Mouse (Mus musculus) layer of hippocampus, adult 8-10 months (tissue): Measurements from ENCODE around the gene 6820408C15Rik. TPM values are rescaled to one million over a fixed set of nuclear protein-coding genes. Genes with fewer than 3 reads are reported as not detected.
A peak's percentile ranks its signal among the peaks of the same experiment; 100 is the strongest.

ENCODE experiments used
- DNase-seq, 2 experiments: peaks; one replicate each; pipeline ENCODE4 v3.0.0; 2022; ENCODE audit warnings: low spot score in 2 of 2
- total RNA-seq, 4 experiments: library from RNA; stranded (reverse); gene quantifications; 2 replicates each; pipeline ENCODE4 v1.2.4; 2022

The 6820408C15Rik gene
- 1 to 10 TPM; 2.5 to 3.9 (median 3.0) TPM for total RNA-seq

DNA sequence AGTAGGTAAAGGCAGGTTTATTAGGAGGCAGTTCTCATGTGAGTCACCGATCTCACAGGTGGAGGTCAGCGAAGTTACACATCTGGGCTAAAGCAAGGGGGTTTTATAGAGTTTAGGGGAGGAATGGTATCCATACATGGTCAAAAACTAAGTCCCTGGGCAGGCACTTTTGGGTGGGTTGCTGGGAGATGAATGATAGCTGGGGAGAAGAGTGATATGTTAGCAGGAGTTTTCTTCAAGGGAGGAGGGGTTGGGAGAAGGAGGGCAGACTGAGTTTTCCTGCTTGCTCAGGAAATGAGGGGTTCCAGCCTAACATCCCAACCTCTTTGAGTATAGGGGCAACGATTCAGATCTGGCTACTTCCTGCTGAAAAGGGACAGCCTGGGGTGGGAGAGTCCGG is at the start of gene 6820408C15Rik:
Gene 6820408C15Rik (plus strand): TSS at position 301 of the 400 bp plus-strand sequence.
- DNase-seq = no peak

GRCm38 (mm10) chr2:152367917-152368316 is 47.5 kb upstream of the 6820408C15Rik start:
- DNase-seq = no peak

DNA sequence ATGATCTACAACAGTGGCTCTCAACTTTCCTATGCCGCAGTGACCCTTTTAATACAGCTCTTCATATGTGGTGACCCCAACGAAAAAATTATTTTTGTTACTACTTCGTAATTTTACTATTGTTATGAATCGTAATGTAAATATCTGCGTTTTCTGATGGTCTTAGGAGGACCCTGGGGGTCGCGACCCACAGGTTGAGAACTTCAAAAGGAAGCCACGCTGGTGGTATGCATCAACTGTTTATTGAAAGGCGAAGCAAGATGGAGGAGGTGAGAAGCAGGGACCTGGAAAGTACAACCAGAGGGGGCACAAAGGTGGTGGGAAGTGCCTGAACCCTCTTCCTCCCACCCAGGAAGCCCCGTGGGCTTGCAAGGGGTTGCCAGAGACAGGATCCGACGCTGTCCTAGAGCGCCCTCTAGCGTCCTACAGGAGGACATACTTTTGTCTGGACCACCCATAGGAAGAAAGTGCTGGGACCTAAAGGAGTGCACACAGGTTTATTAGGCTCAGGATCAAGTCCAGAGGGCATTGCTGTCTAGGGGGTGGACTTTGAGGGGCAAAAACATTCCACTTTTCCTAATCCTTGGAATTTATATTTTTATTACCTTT is 46.8 kb upstream of the 6820408C15Rik start:
- no peak for DNase-seq

DNA sequence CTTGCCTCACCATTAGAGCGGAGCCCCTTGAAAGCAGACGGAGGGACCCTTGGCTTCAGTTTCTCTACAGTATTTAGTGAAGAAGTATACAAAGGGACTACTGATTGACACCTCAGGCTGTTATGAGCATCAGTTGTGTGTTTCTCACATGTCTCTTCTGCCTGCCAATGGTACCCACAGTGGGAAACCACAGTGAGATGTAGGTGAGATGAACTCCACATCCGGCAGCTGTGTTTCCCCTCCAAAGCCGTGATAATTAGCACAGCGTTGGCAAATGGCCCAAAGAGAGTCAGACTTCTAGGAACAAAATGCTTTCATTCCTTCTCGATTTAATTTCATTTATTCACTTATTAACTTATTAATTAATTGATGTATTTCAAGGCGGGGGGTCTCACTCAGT is 43.3 kb upstream of the 6820408C15Rik start:
- no peak for DNase-seq

DNA sequence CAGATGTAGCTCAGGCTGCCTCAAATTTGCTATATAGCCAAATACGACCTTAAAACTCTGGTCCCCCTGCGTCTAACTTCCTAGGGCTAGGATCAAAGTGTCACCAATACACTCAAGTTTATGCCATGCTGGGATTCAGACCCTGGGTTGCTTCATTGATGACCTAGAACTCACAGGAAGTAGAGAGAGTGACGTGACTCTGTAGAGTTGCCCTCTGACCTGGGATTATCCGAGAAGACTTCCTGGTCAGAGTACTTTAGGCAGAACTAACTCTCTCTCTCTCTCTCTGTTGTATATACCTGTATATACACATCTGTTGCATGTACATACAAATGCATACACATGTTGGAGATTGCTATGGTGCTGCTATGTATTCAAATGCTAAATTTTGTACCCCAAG is 42.7 kb upstream of the 6820408C15Rik start:
- no peak for DNase-seq

- no peak for DNase-seq
These were observed 41.8 kb upstream of the 6820408C15Rik start for GRCm38 (mm10) chr2:152373547-152373946.

DNA sequence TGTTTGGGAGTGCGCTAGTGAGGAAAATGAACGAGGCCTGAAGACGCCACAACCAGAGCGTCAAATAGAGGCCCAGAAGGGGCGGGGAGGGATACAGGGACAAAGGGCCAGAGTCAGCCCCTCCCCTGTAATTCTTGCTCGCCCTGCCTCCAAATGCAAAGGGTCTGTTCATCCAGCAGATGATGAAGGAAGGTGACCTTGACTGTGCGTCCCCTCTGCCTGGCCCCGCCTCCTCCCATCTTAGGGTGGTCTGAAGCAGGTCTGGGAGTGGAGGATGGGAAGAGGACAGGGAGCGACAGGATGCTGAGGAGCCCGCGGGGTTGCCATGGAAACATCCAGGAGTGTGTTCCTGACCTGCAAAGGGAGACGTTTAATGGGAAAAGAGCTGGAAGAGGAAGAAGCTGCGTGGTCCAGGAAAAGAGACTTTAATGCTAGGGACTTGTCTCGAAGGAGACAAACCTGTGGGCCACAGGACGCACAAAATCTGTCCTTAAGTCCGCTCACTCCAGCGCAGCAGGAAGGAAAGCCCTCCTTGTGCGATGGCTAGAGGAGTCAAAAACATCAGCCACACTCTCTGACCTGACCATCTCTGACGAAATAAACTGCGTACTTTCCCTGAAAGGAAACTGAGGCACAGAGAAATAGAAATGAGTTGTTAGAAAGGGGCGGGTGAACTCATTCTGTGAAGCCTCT is 39.6 kb upstream of the 6820408C15Rik start:
- peak; percentile 44 to 54 for DNase-seq

- DNase-seq = peak in 1 of 2 experiments; percentile 45
These were observed 39.0 kb upstream of the 6820408C15Rik start, which contains the start of gene Nrsn2 for GRCm38 (mm10) chr2:152376345-152376741. TSS of gene Nrsn2 (minus strand) at chr2:152376638.

GRCm38 (mm10) chr2:152384191-152384590 is 31.2 kb upstream of the 6820408C15Rik start:
- DNase-seq = no peak

- DNase-seq = peak in 1 of 2 experiments; percentile 57
These were observed 22.6 kb upstream of the 6820408C15Rik start for GRCm38 (mm10) chr2:152392786-152393185.

DNA sequence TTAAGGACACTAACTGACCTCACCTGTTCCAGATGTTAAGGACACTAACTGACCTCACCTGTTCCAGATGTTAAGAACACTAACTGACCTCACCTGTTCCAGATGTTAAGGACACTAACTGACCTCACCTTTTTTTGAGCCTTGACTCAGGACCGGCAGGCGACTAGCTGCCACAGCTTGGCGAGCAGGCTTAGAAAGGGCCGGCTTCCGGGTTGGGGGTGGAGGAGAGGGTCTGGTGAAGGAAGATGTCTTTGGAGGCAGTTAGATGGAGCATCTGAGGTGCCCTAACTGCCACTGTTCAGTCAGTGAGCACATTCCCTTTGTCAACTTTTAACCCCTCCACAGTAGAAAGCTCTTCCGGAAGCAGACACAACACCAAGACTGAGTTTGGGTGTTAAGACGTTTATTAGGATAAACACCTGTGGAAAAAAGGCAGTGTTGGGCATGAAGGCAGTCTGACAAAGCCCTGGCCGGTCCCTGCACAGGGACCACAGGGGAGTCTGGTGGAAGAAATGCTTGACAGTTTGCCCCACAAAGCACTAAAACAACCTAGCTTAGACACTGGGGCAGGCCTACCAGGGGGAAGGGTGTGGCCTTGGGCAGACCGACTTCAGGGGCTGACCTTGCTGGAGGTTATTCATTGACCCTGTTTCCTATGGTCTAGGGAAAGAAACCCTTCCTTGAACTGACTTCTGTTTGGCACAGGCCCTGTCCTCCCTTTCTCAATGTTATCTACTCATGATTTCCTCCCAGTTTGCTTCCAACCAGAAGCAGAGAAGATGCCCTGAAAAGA is 22.0 kb upstream of the 6820408C15Rik start:
- DNase-seq = no peak

DNA sequence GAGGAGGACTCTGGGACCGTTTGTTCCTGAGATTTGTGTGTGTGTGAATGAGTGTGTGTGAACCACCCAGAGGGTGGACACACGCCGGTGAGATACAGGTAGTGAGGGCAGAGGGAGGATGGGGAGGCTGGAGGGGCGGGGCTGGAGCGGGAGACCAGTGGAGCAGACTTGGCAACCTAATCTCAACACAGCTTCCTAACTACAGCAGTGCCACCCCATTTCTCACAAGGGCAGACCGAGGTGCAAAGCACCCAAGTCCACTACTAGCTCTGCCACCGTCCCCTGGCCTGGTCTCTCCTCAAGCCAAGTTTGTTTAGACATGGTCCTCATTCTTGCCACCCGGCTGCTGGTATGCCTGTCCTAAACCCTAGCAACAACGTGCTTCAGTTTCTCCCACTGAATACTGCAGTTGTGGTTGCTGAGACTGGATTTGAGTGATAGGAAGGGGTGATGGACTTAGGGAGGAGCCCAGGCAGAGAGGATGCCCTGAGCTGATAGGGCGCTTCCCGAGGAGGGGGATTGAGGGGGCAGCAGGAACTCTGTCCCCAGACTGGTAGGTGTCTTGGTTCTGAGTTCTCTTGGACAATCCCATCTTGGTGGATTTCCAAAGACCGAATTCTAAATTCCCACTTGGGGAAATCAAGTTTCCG is 20.0 kb upstream of the 6820408C15Rik start:
- DNase-seq = no peak

DNA sequence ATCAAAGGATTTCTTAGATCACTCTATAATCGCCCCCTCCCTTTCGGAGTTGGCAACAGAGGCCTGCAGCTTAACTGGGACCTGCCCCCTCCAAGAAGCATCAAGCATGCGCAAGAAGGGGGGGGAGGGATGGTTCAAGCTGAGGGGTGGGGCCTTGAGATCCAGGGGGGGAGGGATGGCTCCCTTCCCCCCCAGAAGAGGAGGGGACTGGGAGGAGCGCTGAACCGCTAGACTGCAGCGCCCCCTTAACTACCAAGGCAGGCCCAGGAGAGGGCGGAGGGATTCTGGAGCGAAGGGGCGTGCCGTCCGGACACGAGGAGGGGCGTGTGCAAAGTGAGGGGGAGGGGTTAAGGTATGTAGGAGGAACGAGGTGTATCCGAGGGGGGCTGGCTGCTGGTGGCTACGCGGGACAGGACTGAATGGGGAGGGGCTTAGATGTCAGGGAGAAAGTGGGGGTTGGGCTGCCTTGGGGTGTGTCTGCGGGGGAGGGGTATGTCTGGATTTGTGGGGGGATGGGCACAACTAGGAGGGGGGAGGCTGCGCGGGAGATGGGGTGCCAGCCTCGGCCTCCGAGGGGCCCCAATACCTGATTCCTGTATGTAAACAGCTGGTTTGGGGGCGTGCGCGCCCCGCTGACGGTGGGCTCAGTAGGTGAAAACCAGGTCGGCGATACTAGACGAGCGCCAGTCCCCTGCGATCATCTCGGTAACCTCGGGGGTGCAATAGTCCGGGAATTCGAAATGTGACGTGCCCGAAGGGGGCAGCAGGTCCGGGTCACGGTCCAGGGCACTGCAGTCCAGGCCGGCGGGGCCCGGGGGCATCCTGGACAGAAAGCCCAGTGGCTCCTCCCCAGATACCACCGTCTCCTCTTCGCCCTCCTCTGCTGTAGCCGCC is 19.0 kb upstream of the 6820408C15Rik start:
- DNase-seq = peak; percentile 87 to 93

DNA sequence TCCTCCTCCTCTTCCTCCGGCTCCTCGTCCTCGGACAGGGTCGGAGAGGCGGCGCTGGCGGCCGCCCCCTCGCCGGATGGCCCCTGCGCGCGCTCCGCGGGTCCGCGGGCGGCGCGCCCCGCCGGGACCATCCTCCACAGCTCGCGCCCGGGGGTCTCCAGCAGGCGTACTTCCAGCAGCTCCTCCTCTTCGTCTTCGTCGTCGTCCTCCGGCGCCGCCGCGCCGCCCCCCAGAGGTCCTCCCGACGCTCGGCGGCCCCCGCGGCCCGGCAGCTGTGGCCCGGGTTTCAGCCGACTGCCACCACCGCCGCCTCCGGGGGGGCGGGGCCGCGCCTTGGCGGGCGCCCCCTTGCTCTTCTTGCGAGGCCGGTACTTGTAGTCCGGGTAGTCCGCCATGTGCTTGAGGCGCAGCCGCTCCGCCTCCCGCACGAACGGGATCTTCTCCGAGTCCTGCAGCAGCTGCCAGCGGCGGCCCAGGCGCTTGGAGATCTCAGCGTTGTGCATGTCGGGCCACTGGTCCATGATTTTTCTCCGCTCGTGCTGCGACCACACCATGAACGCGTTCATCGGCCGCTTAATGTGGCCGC is 18.3 kb upstream of the 6820408C15Rik start:
- DNase-seq = peak; percentile 80 to 86

DNA sequence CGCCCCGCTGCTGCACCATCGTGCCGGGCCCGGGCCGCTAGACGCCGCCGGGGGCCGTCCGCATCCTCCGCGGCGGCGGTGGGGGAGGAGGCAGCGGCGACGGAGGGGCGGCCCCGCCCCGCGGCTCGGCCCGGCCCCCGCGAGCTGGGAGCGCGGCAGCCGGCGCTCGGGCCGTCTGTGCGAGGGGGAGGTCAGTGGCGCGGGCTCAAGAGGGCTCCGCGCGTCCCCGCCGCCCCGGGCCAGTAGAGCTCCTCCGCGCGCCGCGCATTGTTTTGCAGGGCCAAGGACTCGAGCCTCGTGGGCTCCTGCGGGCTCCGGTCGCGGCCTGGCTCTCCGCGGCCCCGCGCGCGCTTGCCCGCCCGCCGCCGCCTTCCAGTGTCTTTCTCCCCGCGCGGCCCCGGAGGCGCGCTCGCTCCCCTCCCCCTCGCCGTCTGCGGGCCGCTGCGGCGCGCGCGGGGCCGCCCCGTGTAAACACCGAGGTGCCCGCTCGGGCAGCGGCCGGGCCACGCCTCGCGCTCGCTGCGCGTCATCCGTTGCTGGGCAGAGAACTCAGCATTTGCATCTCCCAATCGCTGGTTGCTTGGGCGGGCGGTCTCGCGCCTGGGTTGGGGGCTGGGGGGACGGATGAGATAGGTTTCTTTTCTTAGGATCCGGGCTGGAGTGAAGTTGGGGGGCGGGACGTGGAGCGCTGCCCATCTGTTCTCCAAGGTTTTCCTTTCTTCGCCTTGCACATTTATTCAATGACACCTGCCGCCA is 17.5 kb upstream of the 6820408C15Rik start, which contains the start of gene Sox12:
Gene Sox12 (minus strand): TSS at position 384 of the 756 bp plus-strand sequence.
- DNase-seq = peak; percentile 95 to 96

DNA sequence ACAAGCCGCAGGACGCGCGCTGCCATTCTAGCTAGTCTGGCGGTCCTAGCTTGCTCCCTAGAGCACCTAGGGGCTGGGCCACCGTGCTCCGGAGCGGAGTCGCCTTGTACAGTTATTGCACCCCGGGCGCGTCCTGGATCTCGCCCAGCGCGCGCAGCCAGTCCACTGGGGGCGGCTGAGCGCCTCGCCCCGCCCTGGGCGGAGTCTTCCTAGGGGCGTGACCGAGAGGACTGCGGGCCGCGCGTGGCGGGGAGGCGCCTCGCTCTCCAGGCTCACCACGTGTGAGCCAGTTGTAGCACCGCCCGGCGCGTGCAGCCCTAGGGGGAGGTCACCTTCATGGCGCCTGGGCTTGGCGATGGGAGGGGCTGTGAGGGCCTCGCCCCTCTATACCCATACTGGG is 16.7 kb upstream of the 6820408C15Rik start:
- peak; percentile 87 to 91 for DNase-seq

GRCm38 (mm10) chr2:152399122-152399542 is 16.3 kb upstream of the 6820408C15Rik start:
- DNase-seq = no peak

DNA sequence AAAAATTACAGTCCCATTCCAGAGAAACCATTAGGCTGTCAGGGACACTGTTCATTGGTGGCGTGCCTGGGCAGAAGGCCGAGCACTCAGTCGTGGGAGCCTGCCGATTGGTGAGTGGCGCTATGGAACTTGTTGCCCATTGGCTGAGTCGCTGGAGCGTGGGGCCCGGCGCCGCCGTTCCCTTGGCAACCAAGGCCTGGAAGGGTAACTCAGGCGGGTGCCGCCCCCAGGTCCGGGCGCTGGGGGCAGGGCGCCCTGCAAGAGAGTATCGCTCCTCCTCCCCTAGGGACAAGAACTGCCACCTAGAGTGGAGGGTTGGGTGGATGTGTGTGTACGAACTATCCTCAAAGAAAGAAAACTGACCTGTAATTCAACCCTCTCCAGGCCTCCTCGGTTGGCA is 9.3 kb upstream of the 6820408C15Rik start:
- peak; percentile 96 to 98 for DNase-seq

DNA sequence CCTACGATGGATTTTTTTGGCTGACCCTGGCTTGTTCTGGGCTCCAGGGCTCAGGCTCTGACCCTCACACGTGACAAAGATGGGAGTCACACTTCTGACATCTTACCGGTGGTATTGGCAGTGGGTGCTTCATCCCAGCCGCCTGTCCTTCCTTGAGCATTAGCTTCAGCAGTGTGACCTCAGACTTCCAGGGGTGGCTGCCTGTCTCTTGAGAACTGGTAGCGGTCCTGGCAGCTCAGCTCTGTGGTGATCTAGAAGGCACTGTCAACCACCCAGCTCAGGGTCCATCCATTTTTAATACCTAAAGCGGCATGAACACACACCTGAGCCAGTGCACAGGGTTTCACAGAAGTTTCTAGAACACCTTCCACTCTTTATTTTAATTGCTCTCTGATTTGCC is 5.6 kb upstream of the 6820408C15Rik start:
- no peak for DNase-seq
